Mouse (Mus musculus) forebrain, postnatal 0 days (tissue): Measurements from ENCODE around the gene Nt5c2. TPM values are rescaled to one million over a fixed set of nuclear protein-coding genes. Genes with fewer than 3 reads are reported as not detected.

Experiments
- ATAC-seq: fragments of 200-750 bp; cut with Nextera tagmentation; 2 replicates; pipeline ENCODE4 v1.8.0; 2017; ENCODE audit warnings: mild to moderate bottlenecking, moderate library complexity
- DNase-seq: peaks from one replicate; pipeline ENCODE4 v3.0.0-alpha.2; 2015
- H3K27ac ChIP-seq: fragments of 300-500 bp; sonication (generic); 2 replicates; pipeline ENCODE4 v1.5.1; 2014; ENCODE audit warnings: low read depth, mild to moderate bottlenecking, antibody characterized with exemption, low read length, moderate library complexity, mixed read lengths
- H3K27me3 ChIP-seq: fragments of 300-500 bp; sonication (generic); 2 replicates; pipeline ENCODE4 v1.6.1; 2014; ENCODE audit warnings: mild to moderate bottlenecking, low read length, mixed read lengths; ENCODE audit not compliant: insufficient read depth
- H3K36me3 ChIP-seq: fragments of 300-500 bp; sonication (generic); 2 replicates; pipeline ENCODE4 v1.6.1; 2014; ENCODE audit warnings: mild to moderate bottlenecking, moderate library complexity; ENCODE audit not compliant: insufficient read depth
- H3K4me1 ChIP-seq: fragments of 300-500 bp; sonication (generic); 2 replicates; pipeline ENCODE4 v1.6.1; 2014; ENCODE audit warnings: antibody characterized with exemption; ENCODE audit not compliant: insufficient read depth
- H3K4me2 ChIP-seq: fragments of 300-500 bp; sonication (generic); 2 replicates; pipeline ENCODE4 v1.6.1; 2014; ENCODE audit warnings: low read depth, mild to moderate bottlenecking, moderate library complexity
- H3K4me3 ChIP-seq: fragments of 300-500 bp; sonication (generic); 2 replicates; pipeline ENCODE4 v1.5.1; 2014; ENCODE audit warnings: low read depth, low read length, mixed read lengths
- H3K9ac ChIP-seq: fragments of 300-500 bp; sonication (generic); 2 replicates; pipeline ENCODE4 v1.6.1; 2014; ENCODE audit warnings: mild to moderate bottlenecking
- H3K9me3 ChIP-seq: fragments of 300-500 bp; sonication (generic); 2 replicates; pipeline ENCODE4 v1.6.1; 2016; ENCODE audit warnings: low read length
- CTCF ChIP-seq: sonication (generic); IDR thresholded peaks from 2 replicates; pipeline ENCODE4 v1.5.1; 2016; ENCODE audit warnings: antibody characterized with exemption, control low read depth, low read depth
- WGBS: fragments of 180-500 bp; shearing (Covaris S2); extraction: QIAGEN DNeasy Blood & Tissue Kit; methylation state at CpG from one replicate; pipeline ENCODE4 v1.1.7; 2014; 5-methylcytosine and 5-hydroxymethylcytosine counted together
- polyA plus RNA-seq: library from polyadenylated mRNA; unstranded; fragments of >200 nt; fragmentation: Nextera tagmentation; extraction: Ambion mirVana; gene quantifications from 2 replicates; pipeline ENCODE4 v1.2.1, GENCODE M21; 2015
- total RNA-seq: library from RNA; depleted of rRNA; stranded (reverse); fragments of >200 nt; gene quantifications from 2 replicates; pipeline ENCODE4 v1.2.3, GENCODE M21; 2014

Gene Nt5c2
- total and polyA plus RNA-seq, 2 experiments from 2014 or later, result 69.5 to 80.4 TPM

- TF ChIP-seq CTCF, result no peak
These were observed 25.3 kb downstream of the Nt5c2 start for GRCm38 (mm10) chr19:46989479-46990152.

DNA sequence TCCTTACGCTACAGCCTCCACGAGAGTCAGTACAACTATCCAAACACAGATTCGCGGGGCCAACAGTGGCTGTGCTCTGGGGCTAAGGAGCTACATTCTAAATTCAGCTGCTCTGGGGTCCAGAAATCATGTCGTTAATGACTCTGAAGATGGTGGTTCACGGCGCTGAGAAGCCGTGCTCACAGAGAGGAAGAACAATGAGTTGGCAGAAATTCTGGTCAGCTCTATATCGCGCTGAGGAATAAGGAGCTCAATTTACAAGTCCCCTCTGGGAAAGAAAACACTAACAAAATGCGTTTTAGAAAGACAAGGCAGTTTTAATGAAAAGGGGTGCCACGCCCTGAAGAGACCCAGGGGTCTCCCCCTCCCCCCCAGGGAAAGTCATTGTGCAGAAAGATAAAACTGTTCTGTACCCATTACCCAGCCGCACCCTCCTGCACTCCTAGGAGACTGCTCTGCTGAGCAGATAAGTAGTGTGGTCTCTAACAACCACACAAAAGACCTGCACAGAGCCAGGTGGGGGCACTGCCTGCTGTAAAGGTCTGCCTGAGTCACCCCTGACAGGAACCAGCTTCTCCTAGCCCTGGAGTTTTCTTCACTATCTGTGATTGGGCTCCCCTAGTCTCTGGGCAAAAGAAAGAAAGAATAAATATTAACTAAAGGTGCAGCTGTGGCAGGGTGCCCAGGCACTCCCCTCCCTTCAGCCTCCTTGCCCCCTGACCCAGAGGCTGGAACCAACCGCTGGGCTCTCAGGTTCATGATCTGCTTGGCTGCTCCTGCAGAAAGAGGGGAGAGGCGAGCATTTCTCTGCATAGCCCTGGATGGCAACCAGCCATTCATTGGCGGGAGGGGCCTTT lies 26.5 kb downstream of the Nt5c2 start:
- 46% methylated on average over 16 of the region's 16 CpGs for WGBS

More at GRCm38 (mm10) chr19:46989479-46990152, 25.3 kb downstream of the Nt5c2 start:
- no peak for DNase-seq
- H3K36me3 ChIP-seq, result no peaks in the 10 kb centered on the region
- H3K9me3 ChIP-seq, result no peaks in the 10 kb centered on the region
- no peak overlapping the region for H3K4me3 ChIP-seq
- no peak for ATAC-seq
- no peak overlapping the region for H3K4me2 ChIP-seq
- no peak overlapping the region for H3K9ac ChIP-seq
- H3K4me1 ChIP-seq, result no peaks in the 10 kb centered on the region
- H3K27me3 ChIP-seq, result no peaks in the 10 kb centered on the region
- 70% methylated on average over 20 of the region's 20 CpGs for WGBS
- no peak overlapping the region for H3K27ac ChIP-seq

GRCm38 (mm10) chr19:46987646-46988045 lies 27.3 kb downstream of the Nt5c2 start:
- Histone ChIP-seq H3K4me3 (no peak overlapping the region), H3K9me3 (no peaks in the 10 kb centered on the region), H3K27me3 (no peaks in the 10 kb centered on the region), H3K4me2 (no peak overlapping the region), H3K36me3 (no peaks in the 10 kb centered on the region), H3K9ac (no peak overlapping the region), H3K4me1 (no peaks in the 10 kb centered on the region), H3K27ac (no peak overlapping the region)
- ATAC-seq (no peak), DNase-seq (no peak)
- no peak for TF ChIP-seq CTCF
- WGBS, result 84% methylated on average over 6 of the region's 6 CpGs

More for the DNA sequence above, 26.5 kb downstream of the Nt5c2 start:
- no peaks in the 10 kb centered on the region for H3K9me3 ChIP-seq
- no peak for TF ChIP-seq CTCF
- DNase-seq (no peak), ATAC-seq (no peak)
- no peak overlapping the region for H3K9ac ChIP-seq
- H3K4me3 ChIP-seq, result no peak overlapping the region
- H3K4me2 ChIP-seq, result no peak overlapping the region
- no peaks in the 10 kb centered on the region for H3K36me3 ChIP-seq
- no peaks in the 10 kb centered on the region for H3K4me1 ChIP-seq
- H3K27ac ChIP-seq, result no peak overlapping the region
- H3K27me3 ChIP-seq, result no peaks in the 10 kb centered on the region

- Histone ChIP-seq H3K4me1 (no peaks in the 10 kb centered on the region), H3K9me3 (no peaks in the 10 kb centered on the region), H3K4me3 (no peak overlapping the region), H3K27ac (no peak overlapping the region), H3K27me3 (no peaks in the 10 kb centered on the region), H3K36me3 (no peaks in the 10 kb centered on the region), H3K9ac (no peak overlapping the region), H3K4me2 (no peak overlapping the region)
- DNase-seq (no peak), ATAC-seq (no peak)
- WGBS, result 90% methylated on average over 13 of the region's 13 CpGs
- TF ChIP-seq CTCF, result no peak
These were observed 30.0 kb downstream of the Nt5c2 start for GRCm38 (mm10) chr19:46984726-46985622.

DNA sequence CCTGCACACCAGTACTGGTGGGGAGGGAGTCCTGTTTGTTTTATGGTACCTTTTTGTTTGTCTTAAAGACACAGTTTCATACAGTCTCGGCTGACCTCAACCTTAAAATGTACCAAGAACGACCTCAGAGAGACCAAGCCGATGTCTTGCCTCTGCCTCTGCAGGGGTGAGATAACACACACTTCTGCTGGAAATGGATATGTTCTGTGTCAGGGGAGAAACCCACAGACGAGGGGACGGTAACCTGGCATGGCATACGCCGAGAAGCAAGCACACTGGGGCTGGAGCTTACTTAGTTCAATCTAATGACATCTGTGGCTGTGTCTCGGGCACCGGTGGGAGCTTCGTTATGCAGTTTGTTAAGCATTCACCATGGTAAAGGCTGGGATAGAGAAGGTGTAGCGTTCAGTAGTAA lies 31.0 kb downstream of the Nt5c2 start:
- H3K36me3 ChIP-seq, result no peaks in the 10 kb centered on the region
- H3K27ac ChIP-seq, result no peak overlapping the region
- no peak overlapping the region for H3K4me3 ChIP-seq
- no peaks in the 10 kb centered on the region for H3K4me1 ChIP-seq
- 65% methylated on average over 11 of the region's 11 CpGs for WGBS
- no peak overlapping the region for H3K9ac ChIP-seq
- DNase-seq (no peak), ATAC-seq (no peak)
- H3K27me3 ChIP-seq, result no peaks in the 10 kb centered on the region
- no peaks in the 10 kb centered on the region for H3K9me3 ChIP-seq
- no peak overlapping the region for H3K4me2 ChIP-seq
- no peak for TF ChIP-seq CTCF

DNA sequence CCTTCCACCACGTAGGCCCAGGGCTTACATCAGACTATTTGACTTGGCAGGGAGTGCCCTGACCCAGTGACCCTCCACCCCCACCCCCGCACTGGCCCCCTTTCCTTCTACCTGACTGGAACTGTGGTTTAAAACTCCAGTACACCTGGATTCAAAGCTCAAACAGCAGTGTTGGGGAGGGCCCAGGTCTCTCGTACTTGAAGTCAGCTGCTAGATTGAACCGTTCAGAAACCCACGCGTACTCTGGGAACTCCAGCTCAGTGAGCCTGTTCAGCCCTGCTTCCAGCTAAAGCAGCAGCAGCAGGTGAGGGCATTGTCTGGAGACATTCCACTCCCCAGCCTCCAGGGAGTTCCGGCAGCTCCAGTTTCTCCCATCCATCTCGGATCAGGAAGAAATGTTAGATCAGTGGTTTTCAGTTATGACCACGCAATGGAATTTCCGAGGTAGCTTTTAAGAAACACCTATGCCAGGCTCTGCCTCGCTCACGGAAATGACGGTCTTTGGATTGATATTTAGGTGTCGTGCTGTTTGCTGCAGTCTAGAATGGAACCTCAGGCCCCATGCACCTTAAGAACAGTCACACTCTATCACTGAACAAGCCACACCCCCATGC lies 31.5 kb downstream of the Nt5c2 start:
- no peak overlapping the region for H3K4me3 ChIP-seq
- no peak for ATAC-seq
- no peaks in the 10 kb centered on the region for H3K36me3 ChIP-seq
- H3K27me3 ChIP-seq, result no peaks in the 10 kb centered on the region
- WGBS, result 57% methylated on average over 14 of the region's 14 CpGs
- no peak overlapping the region for H3K27ac ChIP-seq
- TF ChIP-seq CTCF, result no peak
- H3K4me2 ChIP-seq, result no peak overlapping the region
- H3K9me3 ChIP-seq, result no peaks in the 10 kb centered on the region
- no peaks in the 10 kb centered on the region for H3K4me1 ChIP-seq
- no peak for DNase-seq
- H3K9ac ChIP-seq, result no peak overlapping the region
